In the genomic region with DNA sequence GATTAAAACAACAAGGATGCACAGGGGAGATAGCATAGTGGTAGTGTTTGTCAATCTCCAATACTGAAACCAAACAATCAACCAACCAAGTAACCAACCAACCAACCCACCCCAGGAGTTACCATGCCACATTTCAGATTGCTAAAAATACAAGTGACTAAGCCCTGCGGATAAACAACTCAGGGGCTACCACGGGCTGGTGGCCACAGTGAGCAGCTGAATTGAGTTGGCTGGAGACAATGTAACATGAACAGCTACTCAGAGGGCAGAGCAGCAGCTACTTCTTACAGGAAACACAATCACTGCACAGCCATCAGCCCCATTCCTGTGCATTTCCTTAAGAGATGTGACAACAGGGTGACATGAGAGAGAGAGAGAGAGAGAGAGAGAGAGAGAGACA, we compare ENCODE assay signal across 23 mouse cellular contexts.
DNase-seq lines count a peak whose midpoint lies in the region; ATAC-seq and TF ChIP-seq lines count a peak whose summit lies in the region.
"Had no signal": no experiment of that assay in that cellular context is flagged by ENCODE, and none has a peak within 500 bp of the region (broad histone marks: within the 10 kb centered on the region; RNA-seq: fewer than 3 reads in every experiment).

No protein-coding gene starts in this region.

- CTCF ChIA-PET in Patski (lab: Charles Lee), result interaction anchor here (1.4 to 2.1 kb wide), 2 partner anchors 11 to 41 kb away, joined by 3 to 5 read pairs; no protein-coding TSS in a partner anchor

- POLR2A ChIA-PET in Patski (lab: Charles Lee), result no interaction called here

- peak; percentile 55 for ATAC-seq in Patski
- ATAC-seq: activated CD4-positive, CD25-positive, alpha-beta regulatory T cell, adult 4 months; forebrain, embryonic 14.5 days; forebrain, postnatal 0 days; intestine, postnatal 0 days had no signal

- in situ Hi-C loops in Patski (cut with MboI; ENCODE audit: low pct_unique_long_range_greater_than_20kb), result no loop called here

- intact Hi-C loops in gastrocnemius, adult 2 months (cut with DNase I), result no loop called here
- intact Hi-C loops in left cerebral cortex, adult 2 months (cut with DNase I), result no loop called here

- H3K27me3 ChIP-seq in Patski, result no peaks in the 10 kb centered on the region
- H3K27me3 ChIP-seq: embryonic facial prominence, embryonic 12.5 days; embryonic facial prominence, embryonic 15.5 days; hindbrain, embryonic 12.5 days; hindbrain, embryonic 15.5 days had no signal

- no peak for TF ChIP-seq CTCF in gastrocnemius, adult 2 months (IDR thresholded peaks at IDR 0.05)
- no peak for TF ChIP-seq CTCF in Patski (IDR thresholded peaks at IDR 0.05)
- no peak for TF ChIP-seq CTCF in left cerebral cortex, adult 2 months (IDR thresholded peaks at IDR 0.05)

- H3K4me3 ChIP-seq in gastrocnemius, adult 2 months, result no peak overlapping the region
- H3K4me3 ChIP-seq in left cerebral cortex, adult 2 months, result no peak overlapping the region
- H3K4me3 ChIP-seq: embryonic facial prominence, embryonic 12.5 days; embryonic facial prominence, embryonic 15.5 days; hindbrain, embryonic 12.5 days; hindbrain, embryonic 15.5 days had no signal

- peak; percentile 48 for DNase-seq in gastrocnemius, adult 2 months
- DNase-seq in gastrocnemius, postnatal 10 days, result no peak
- DNase-seq in testis, postnatal 14 days (ENCODE audit: low spot score), result peak; percentile 49
- DNase-seq in testis, postnatal 10 days (ENCODE audit: low spot score), result no peak
- DNase-seq in Patski (ENCODE audit: low read depth, low spot score), result no peak
- DNase-seq in skeletal muscle tissue, adult 2 months (ENCODE audit: low read depth, low spot score), result peak; percentile 32
- no peak for DNase-seq in adrenal gland, postnatal 14 days
- DNase-seq in left cerebral cortex, adult 2 months (ENCODE audit: extremely low spot score in 1 of 2, low spot score in 2 of 2), result no peak
- DNase-seq: adrenal gland, adult 8-10 months; adrenal gland, postnatal 36 days; B cell, adult 2 months; cerebellum, adult 18-20 months; cerebellum, adult 9-10 months; cerebellum, postnatal 25 days; forebrain, postnatal 0 days; gastrocnemius, postnatal 14 days had no signal

- H3K27ac ChIP-seq in gastrocnemius, adult 2 months, result peak overlapping the region; percentile 61; the same call in 1 of the 2 replicates
- no peak overlapping the region for H3K27ac ChIP-seq in left cerebral cortex, adult 2 months
- H3K27ac ChIP-seq: embryonic facial prominence, embryonic 12.5 days; embryonic facial prominence, embryonic 15.5 days; hindbrain, embryonic 12.5 days; hindbrain, embryonic 15.5 days had no signal

Comparison
In these comparisons a context has a peak if more than half of its experiments do, and no peak if none do; other contexts are left out.
1. DNase-seq: peak in gastrocnemius, adult 2 months (single experiment), testis, postnatal 14 days (single experiment) and skeletal muscle tissue, adult 2 months (single experiment); none in gastrocnemius, postnatal 10 days (single experiment), testis, postnatal 10 days (single experiment), Patski (single experiment), adrenal gland, postnatal 14 days (single experiment) and left cerebral cortex, adult 2 months (0 of 2).